Mouse (Mus musculus): ENCODE measurements at regions not wholly inside any gene's neighbourhood (a gene's known extent, or its start where the extent isn't known, plus 50 kb on each side); places are given as distances from the start of the nearest gene placed in this dataset.

DNA sequence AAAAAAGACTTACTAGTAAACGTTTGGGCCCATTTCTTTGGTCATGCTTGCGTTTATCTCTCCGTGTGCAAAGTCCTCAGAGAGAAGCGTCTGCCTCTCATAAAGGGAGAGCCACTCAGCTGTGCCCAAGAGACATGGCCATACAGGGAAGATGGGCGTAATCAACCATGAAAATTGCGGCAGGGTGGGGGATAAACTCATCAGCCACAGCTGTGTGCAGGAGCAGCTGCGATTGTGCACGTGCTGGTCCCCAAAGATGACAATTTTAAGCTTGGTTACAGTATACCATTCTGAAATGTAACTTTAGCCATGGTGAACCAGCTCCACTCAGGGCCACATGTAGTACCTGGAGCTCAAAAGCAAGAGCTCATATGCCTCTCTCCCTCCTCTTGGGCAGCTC, 106.1 kb upstream of the Ldah start:
- DNase-seq (ENCODE audit: low spot score) (peak; percentile 15), ATAC-seq (0 out of 2 replicates have a peak, but pooled peaks have one; percentile 53)
- Histone ChIP-seq H3K4me2 (ENCODE audit: low read depth, low read length) (no peak overlapping the region), H3K27ac (no peak overlapping the region), H3K4me1 (ENCODE audit: insufficient read depth, low read length) (no peaks in the 10 kb centered on the region), H3K9me3 (ENCODE audit: low read length) (no peaks in the 10 kb centered on the region), H3K27me3 (ENCODE audit: insufficient read depth, low read length) (no peaks in the 10 kb centered on the region), H3K36me3 (ENCODE audit: insufficient read depth, low read length) (no peaks in the 10 kb centered on the region), H3K9ac (replicated peaks; ENCODE audit: low read length) (no peak overlapping the region), H3K4me3 (ENCODE audit: low read length) (no peak overlapping the region)
- WGBS: 51% methylated on average over 8 of the region's 8 CpGs
- TF ChIP-seq CTCF (IDR thresholded peaks at IDR 0.05; ENCODE audit: low read depth): no peak

DNA sequence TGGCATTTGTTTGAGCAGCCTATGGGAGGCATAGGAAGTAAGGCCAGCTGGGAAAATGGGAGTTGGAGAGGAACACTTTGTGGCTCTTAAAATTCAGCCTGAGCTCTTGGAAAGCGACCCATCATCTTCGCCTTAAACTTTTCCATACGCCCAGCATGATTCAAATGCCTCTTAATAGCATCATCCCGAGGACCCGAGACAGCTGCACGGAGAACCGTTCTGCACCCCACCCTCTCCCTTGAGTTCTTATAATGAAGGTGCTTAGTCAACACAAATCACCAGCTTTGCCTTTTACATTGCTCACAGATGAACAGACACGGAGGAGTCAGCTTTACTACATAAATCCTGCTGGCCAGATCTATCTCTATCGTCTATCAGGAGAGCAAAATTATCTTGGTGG, 104.6 kb upstream of the Ldah start:
- Histone ChIP-seq H3K9me3 (ENCODE audit: low read length) (no peaks in the 10 kb centered on the region), H3K27ac (no peak overlapping the region), H3K4me2 (ENCODE audit: low read depth, low read length) (no peak overlapping the region), H3K36me3 (ENCODE audit: insufficient read depth, low read length) (no peaks in the 10 kb centered on the region), H3K27me3 (ENCODE audit: insufficient read depth, low read length) (no peaks in the 10 kb centered on the region), H3K9ac (replicated peaks; ENCODE audit: low read length) (no peak overlapping the region), H3K4me3 (ENCODE audit: low read length) (no peak overlapping the region), H3K4me1 (ENCODE audit: insufficient read depth, low read length) (no peaks in the 10 kb centered on the region)
- no peak for DNase-seq (ENCODE audit: low spot score)
- no peak for ATAC-seq
- TF ChIP-seq CTCF (IDR thresholded peaks at IDR 0.05; ENCODE audit: low read depth): no peak
- WGBS: 82% methylated on average over 9 of the region's 9 CpGs

DNA sequence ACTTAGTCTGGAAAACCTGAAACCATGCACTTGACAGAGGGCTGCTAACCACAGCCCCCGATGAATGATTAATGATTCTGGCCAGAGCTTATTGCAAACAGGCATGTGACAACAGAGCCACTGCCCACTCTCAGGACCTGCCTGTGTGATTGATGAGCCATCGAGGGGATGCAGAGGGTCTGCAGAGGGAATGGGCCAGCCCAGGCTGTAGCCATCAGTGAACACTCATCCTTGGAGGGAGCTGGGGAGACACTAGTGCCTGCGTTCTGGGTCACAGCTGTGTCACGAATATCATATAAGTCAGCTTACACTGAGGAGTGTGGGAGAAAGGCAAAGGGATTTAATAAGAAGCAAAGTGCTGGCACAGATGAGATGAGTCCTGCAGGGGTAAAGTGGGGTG, 100.8 kb upstream of the Ldah start:
- Histone ChIP-seq H3K4me1 (ENCODE audit: insufficient read depth, low read length) (no peaks in the 10 kb centered on the region), H3K27ac (no peak overlapping the region), H3K9ac (replicated peaks; ENCODE audit: low read length) (no peak overlapping the region), H3K4me3 (ENCODE audit: low read length) (no peak overlapping the region), H3K36me3 (ENCODE audit: insufficient read depth, low read length) (no peaks in the 10 kb centered on the region), H3K27me3 (ENCODE audit: insufficient read depth, low read length) (no peaks in the 10 kb centered on the region), H3K4me2 (ENCODE audit: low read depth, low read length) (no peak overlapping the region), H3K9me3 (ENCODE audit: low read length) (no peaks in the 10 kb centered on the region)
- ATAC-seq (0 out of 2 replicates have a peak, but pooled peaks have one; percentile 32), DNase-seq (ENCODE audit: low spot score) (no peak)
- TF ChIP-seq CTCF (IDR thresholded peaks at IDR 0.05; ENCODE audit: low read depth): no peak
- 61% methylated on average over 4 of the region's 4 CpGs for WGBS

DNA sequence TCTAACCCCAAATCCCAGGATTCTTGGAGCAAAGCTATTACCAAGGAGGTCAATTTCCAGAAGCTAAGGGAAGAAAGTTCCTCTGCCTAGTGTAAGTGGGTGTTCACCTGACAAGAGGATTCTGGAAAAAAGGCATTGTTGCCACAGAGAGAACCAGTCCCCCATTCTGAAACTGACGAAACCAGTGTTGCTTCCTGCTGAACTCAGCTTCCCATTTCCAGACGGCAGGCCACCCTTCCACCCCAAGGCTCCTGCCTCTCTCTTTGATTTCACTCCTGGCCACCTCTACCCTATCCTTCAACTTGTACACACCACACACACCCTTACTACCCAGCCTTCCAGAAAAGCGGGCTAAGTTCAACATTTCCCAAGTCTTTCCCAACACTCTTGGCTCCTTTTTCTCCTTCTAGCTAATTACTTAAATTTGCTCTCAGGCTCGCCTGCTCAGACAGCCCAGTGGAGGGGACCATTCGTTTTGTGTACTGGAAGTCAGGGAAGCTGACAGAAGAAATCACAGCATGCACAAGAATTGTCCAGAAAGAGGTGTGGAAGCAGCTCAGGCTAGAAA, 98.6 kb upstream of the Ldah start:
- H3K9ac ChIP-seq (replicated peaks; ENCODE audit: low read length): no peak overlapping the region
- DNase-seq (ENCODE audit: low spot score): no peak
- H3K27me3 ChIP-seq (ENCODE audit: insufficient read depth, low read length): no peaks in the 10 kb centered on the region
- no peak overlapping the region for H3K4me2 ChIP-seq (ENCODE audit: low read depth, low read length)
- H3K9me3 ChIP-seq (ENCODE audit: low read length): no peaks in the 10 kb centered on the region
- H3K4me3 ChIP-seq (ENCODE audit: low read length): no peak overlapping the region
- no peak for TF ChIP-seq CTCF (IDR thresholded peaks at IDR 0.05; ENCODE audit: low read depth)
- H3K4me1 ChIP-seq (ENCODE audit: insufficient read depth, low read length): no peaks in the 10 kb centered on the region
- WGBS: 76% methylated on average over 5 of the region's 5 CpGs
- H3K27ac ChIP-seq: no peak overlapping the region
- H3K36me3 ChIP-seq (ENCODE audit: insufficient read depth, low read length): no peaks in the 10 kb centered on the region
- ATAC-seq: no peak

DNA sequence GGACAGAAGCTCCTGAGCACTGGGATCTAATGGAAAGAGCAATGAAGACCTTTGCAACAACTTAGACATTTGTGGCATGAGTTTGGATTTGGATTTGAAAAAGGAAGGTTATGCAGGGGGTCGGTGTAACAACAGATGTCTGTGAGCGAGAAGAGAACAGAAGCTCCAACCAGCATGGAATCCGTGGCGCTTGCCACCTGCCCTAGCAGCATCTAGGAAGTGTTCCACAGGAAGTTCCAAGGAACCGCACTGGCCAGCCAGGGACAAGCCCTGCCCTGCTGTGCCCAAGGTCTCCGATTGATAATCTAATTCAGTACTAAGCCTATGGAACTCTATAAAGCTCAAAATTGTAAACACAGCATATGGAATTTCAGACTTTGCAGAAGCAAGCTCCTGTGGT, 98.0 kb upstream of the Ldah start:
- H3K27me3 ChIP-seq (ENCODE audit: insufficient read depth, low read length): no peaks in the 10 kb centered on the region
- H3K9ac ChIP-seq (replicated peaks; ENCODE audit: low read length): no peak overlapping the region
- H3K4me2 ChIP-seq (ENCODE audit: low read depth, low read length): no peak overlapping the region
- DNase-seq (ENCODE audit: low spot score) (no peak), ATAC-seq (no peak)
- no peak overlapping the region for H3K4me3 ChIP-seq (ENCODE audit: low read length)
- H3K27ac ChIP-seq: no peak overlapping the region
- no peak for TF ChIP-seq CTCF (IDR thresholded peaks at IDR 0.05; ENCODE audit: low read depth)
- 75% methylated on average over 6 of the region's 6 CpGs for WGBS
- no peaks in the 10 kb centered on the region for H3K4me1 ChIP-seq (ENCODE audit: insufficient read depth, low read length)
- no peaks in the 10 kb centered on the region for H3K36me3 ChIP-seq (ENCODE audit: insufficient read depth, low read length)
- no peaks in the 10 kb centered on the region for H3K9me3 ChIP-seq (ENCODE audit: low read length)

DNA sequence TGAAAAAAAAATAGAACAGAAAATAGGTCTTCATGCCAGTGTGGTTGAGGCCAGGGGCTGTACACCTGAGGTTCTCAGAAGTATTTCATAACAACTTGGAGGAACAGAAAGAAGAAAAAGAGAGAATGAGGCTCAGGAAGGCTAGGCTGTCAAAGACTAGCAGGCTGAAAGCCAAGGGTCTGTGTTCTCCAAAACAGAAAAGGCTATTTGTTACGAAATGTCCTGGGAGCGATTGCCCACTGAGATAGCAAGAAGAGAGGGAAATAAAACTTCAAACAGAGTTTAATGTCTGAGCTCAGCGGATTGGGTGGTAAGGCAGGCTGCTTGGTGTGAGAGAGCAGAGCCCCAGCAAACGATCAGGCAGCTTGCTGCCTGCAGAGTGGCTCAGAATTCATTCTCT, 97.6 kb upstream of the Ldah start:
- WGBS: 66% methylated on average over 4 of the region's 4 CpGs
- ATAC-seq: no peak
- no peak for TF ChIP-seq CTCF (IDR thresholded peaks at IDR 0.05; ENCODE audit: low read depth)

DNA sequence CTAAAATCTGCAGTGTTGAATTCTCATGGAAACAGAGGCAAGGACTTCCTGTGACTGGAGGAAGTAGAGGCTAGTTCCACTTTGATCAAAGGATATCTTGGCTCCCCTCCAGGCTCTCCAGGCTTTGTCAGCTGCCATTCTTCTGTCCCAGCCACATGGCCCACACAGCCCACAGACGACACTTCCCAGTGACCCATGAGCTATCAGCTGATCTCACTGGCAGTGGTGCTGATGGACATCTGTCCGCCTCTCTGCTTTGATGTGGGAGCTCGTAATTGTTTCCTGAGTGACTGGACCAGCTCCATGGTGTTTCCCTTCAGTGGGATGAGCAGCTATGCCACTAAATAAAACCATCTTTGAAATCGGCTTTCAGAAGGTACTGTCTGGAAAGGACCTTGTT, 96.4 kb upstream of the Ldah start:
- no peak overlapping the region for H3K4me2 ChIP-seq (ENCODE audit: low read depth, low read length)
- ATAC-seq (no peak), DNase-seq (ENCODE audit: low spot score) (no peak)
- H3K36me3 ChIP-seq (ENCODE audit: insufficient read depth, low read length): no peaks in the 10 kb centered on the region
- no peaks in the 10 kb centered on the region for H3K9me3 ChIP-seq (ENCODE audit: low read length)
- H3K9ac ChIP-seq (replicated peaks; ENCODE audit: low read length): no peak overlapping the region
- 50% methylated on average over 4 of the region's 4 CpGs for WGBS
- no peak overlapping the region for H3K4me3 ChIP-seq (ENCODE audit: low read length)
- H3K4me1 ChIP-seq (ENCODE audit: insufficient read depth, low read length): no peaks in the 10 kb centered on the region
- H3K27ac ChIP-seq: no peak overlapping the region
- H3K27me3 ChIP-seq (ENCODE audit: insufficient read depth, low read length): no peaks in the 10 kb centered on the region
- no peak for TF ChIP-seq CTCF (IDR thresholded peaks at IDR 0.05; ENCODE audit: low read depth)

More for the DNA sequence above, 97.6 kb upstream of the Ldah start:
- no peak overlapping the region for H3K9ac ChIP-seq (replicated peaks; ENCODE audit: low read length)
- H3K9me3 ChIP-seq (ENCODE audit: low read length): no peaks in the 10 kb centered on the region
- DNase-seq (ENCODE audit: low spot score): no peak
- H3K4me2 ChIP-seq (ENCODE audit: low read depth, low read length): no peak overlapping the region
- no peaks in the 10 kb centered on the region for H3K4me1 ChIP-seq (ENCODE audit: insufficient read depth, low read length)
- H3K4me3 ChIP-seq (ENCODE audit: low read length): no peak overlapping the region
- H3K27me3 ChIP-seq (ENCODE audit: insufficient read depth, low read length): no peaks in the 10 kb centered on the region
- no peak overlapping the region for H3K27ac ChIP-seq
- no peaks in the 10 kb centered on the region for H3K36me3 ChIP-seq (ENCODE audit: insufficient read depth, low read length)

Data from hindbrain, postnatal 0 days (tissue).